Mouse (Mus musculus): ENCODE results near the gene Cspg4. TPM values are rescaled to one million over a fixed set of nuclear protein-coding genes. Genes with fewer than 3 reads are reported as not detected.
"Not testable (repeated sequence)": the region's sequence is repeated elsewhere in the genome, so short reads cannot be mapped to it uniquely, and the experiment has no call there.

Cspg4 gene
- total RNA-seq, 2 experiments from 2014 or later: 22.0 to 31.7 TPM

GRCm38 (mm10) chr9:56892111-56892510, 27.3 kb downstream of the Cspg4 start:
- no peak for DNase-seq

GRCm38 (mm10) chr9:56893313-56893712, 28.5 kb downstream of the Cspg4 start:
- no peak for DNase-seq

- peak; percentile 48 for DNase-seq
Measured at GRCm38 (mm10) chr9:56894006-56894405, 29.2 kb downstream of the Cspg4 start.

- no peak for DNase-seq
Measured at GRCm38 (mm10) chr9:56896779-56897178, 31.9 kb downstream of the Cspg4 start.

- no peak for DNase-seq
Measured at GRCm38 (mm10) chr9:56899409-56899808, 34.6 kb downstream of the Cspg4 start.

GRCm38 (mm10) chr9:56900060-56900459, 35.2 kb downstream of the Cspg4 start:
- no peak for DNase-seq

GRCm38 (mm10) chr9:56900571-56900970, 35.7 kb downstream of the Cspg4 start:
- DNase-seq: no peak

GRCm38 (mm10) chr9:56901187-56901586, 36.4 kb downstream of the Cspg4 start:
- DNase-seq: no peak

- no peak for DNase-seq
Measured at GRCm38 (mm10) chr9:56903662-56904061, 38.8 kb downstream of the Cspg4 start.

GRCm38 (mm10) chr9:56907549-56907948, 42.7 kb downstream of the Cspg4 start:
- no peak for DNase-seq

GRCm38 (mm10) chr9:56909991-56910390, 45.2 kb downstream of the Cspg4 start:
- DNase-seq: not testable (repeated sequence)

GRCm38 (mm10) chr9:56911017-56911416, 46.2 kb downstream of the Cspg4 start:
- DNase-seq: no peak

- no peak for DNase-seq
Measured at GRCm38 (mm10) chr9:56913991-56914390, 49.2 kb downstream of the Cspg4 start.

- no peak for DNase-seq
Measured at GRCm38 (mm10) chr9:56915116-56915515, 50.3 kb downstream of the Cspg4 start.

GRCm38 (mm10) chr9:56915695-56916410, 51.0 kb downstream of the Cspg4 start:
- DNase-seq: peak; percentile 44

GRCm38 (mm10) chr9:56917131-56917530, 52.3 kb downstream of the Cspg4 start:
- DNase-seq: no peak

- DNase-seq: no peak
Measured at GRCm38 (mm10) chr9:56918466-56918865, 53.6 kb downstream of the Cspg4 start.

GRCm38 (mm10) chr9:56922746-56923145, 57.9 kb downstream of the Cspg4 start:
- DNase-seq: no peak

GRCm38 (mm10) chr9:56923841-56924650, 59.2 kb downstream of the Cspg4 start:
- no peak for DNase-seq

GRCm38 (mm10) chr9:56924651-56925027, 59.8 kb downstream of the Cspg4 start:
- DNase-seq: peak; percentile 81

GRCm38 (mm10) chr9:56925291-56926024, 60.6 kb downstream of the Cspg4 start:
- DNase-seq: no peak

- no peak for DNase-seq
Measured at GRCm38 (mm10) chr9:56926025-56926360, 61.2 kb downstream of the Cspg4 start.

GRCm38 (mm10) chr9:56926387-56926786, 61.6 kb downstream of the Cspg4 start:
- DNase-seq: no peak

All from gastrocnemius, postnatal 10 days (tissue).